8 mouse cellular contexts compared by ENCODE assay signal in the genomic region with DNA sequence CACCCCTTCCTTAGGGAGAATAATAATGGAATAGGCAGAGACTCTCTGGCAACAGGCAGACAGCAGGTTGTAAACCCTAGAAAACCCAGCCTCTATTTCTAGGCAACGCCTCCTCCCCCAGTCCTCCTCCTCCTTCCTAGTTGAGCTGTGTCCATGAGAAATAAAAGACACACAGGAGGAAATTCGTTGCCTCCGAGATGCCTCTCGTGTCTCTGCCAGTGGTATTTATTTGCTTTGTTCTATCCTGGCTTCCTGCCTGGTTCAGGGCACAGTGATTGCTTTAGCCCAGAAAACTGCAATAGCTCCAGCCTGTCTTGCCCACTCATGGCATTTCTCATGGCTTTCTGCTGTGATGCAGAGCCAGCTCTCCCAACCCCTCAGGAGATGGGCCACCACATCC. TPM values are rescaled to one million over a fixed set of nuclear protein-coding genes. Genes with fewer than 3 reads are reported as not detected.
DNase-seq lines count a peak whose midpoint lies in the region.

No protein-coding gene starts in this region.

- intact Hi-C loops in heart, postnatal 36 days (cut with DNase I), result loop anchor here (5.0 kb wide), 1 partner anchor 40 kb away; no protein-coding TSS in a partner anchor

- DNase-seq in heart, adult 11 months, result peak; percentile 92
- DNase-seq in heart, adult 8-10 months (ENCODE audit: low spot score), result no peak
- peak; percentile 24 for DNase-seq in urinary bladder, postnatal 14 days (ENCODE audit: low spot score)
- no peak for DNase-seq in urinary bladder, postnatal 25 days (ENCODE audit: low spot score)
- peak; percentile 20 for DNase-seq in layer of hippocampus, adult 9-10 months (ENCODE audit: low spot score)
- DNase-seq in telencephalon, adult 2 months (ENCODE audit: low read depth, low spot score), result peak; percentile 77
- DNase-seq in spleen, adult 18-20 months, result no peak
- no peak for DNase-seq in heart, postnatal 36 days

RNA-seq across cellular contexts. Expression of a gene that starts 43.8 kb away (rescaled TPM):
- total RNA-seq in heart, adult 8-10 months (2022), result 10 to 100 TPM; 20.2 to 31.0 (median 25.7) TPM
- 10 to 100 TPM; 24.0 to 35.0 TPM for total RNA-seq in heart, postnatal 36 days (2021)

Comparison
In these comparisons a context has a peak if more than half of its experiments do, and no peak if none do; other contexts are left out.
1. DNase-seq: peak in heart, adult 11 months (single experiment), urinary bladder, postnatal 14 days (single experiment), layer of hippocampus, adult 9-10 months (single experiment) and telencephalon, adult 2 months (single experiment); none in heart, adult 8-10 months (single experiment), urinary bladder, postnatal 25 days (single experiment), spleen, adult 18-20 months (0 of 2) and heart, postnatal 36 days (0 of 2).